Mouse (Mus musculus) kidney, adult 2 months (tissue): ENCODE results near the gene Anapc1.

Experiments
- CTCF ChIP-seq: fragments of 200-500 bp; conservative IDR thresholded peaks from 2 replicates; pipeline ENCODE4 v1.5.1; 2011; ENCODE audit warnings: low read depth, mild to moderate bottlenecking, control low read depth, low read length, moderate library complexity, mixed read lengths; ENCODE audit not compliant: insufficient read depth, insufficient read length
- POLR2A ChIP-seq: fragments of 200-500 bp; IDR thresholded peaks from one replicate; pipeline ENCODE4 v1.6.1; 2011; ENCODE audit warnings: low read depth, low read length, control low read depth

DNA sequence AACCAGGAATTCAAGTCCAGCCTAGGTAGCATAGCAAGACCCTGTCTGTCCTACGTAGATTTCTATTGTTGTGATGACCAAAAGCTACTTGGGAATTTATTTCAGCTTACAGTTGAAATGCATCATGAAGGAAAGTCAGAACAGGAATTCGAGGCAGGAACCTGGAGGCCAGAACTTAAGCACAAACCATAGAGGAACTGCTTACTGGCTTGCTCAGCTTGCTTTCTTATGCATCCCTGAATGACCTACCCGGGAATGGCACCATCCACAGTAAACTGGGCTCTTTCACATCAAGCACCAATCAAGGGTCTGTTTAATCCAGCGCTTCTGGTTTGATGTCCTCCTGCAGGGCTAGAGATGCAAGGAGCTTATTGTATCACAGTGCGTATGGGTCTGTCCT, 10.4 kb upstream of the Anapc1 start:
- TF ChIP-seq CTCF (no peak), POLR2A (no peak)
